Mouse (Mus musculus) MEL (cell line): Measurements from ENCODE around the gene Hoxc5. TPM values are rescaled to one million over a fixed set of nuclear protein-coding genes. Genes with fewer than 3 reads are reported as not detected.

Experiments
- DNase-seq: peaks from one replicate; pipeline ENCODE4 v3.0.0; 2011; ENCODE audit warnings: low read depth, low spot score
- H3K27ac ChIP-seq: 2 replicates; pipeline ENCODE4 v1.5.1; 2012; ENCODE audit warnings: low read depth, mild to moderate bottlenecking, control low read depth, low read length, moderate library complexity; ENCODE audit not compliant: control insufficient read depth
- H3K27me3 ChIP-seq, 2 experiments: fragments of 150-350 bp in 1 of 2; sonication (generic) in 1 of 2; 2 replicates each; pipeline ENCODE4 v1.6.1; 2012; ENCODE audit warnings: low read length in 2 of 2, mild to moderate bottlenecking in 2 of 2, improper control_type of control experiment in 1 of 2, moderate library complexity in 1 of 2; ENCODE audit not compliant: insufficient read depth in 2 of 2, control insufficient read depth in 1 of 2
- H3K36me3 ChIP-seq, 2 experiments: 2 replicates each; pipeline ENCODE4 v1.6.1; 2012 to 2014; ENCODE audit warnings: low read length in 2 of 2, improper control_type of control experiment in 1 of 2, inconsistent platforms in 1 of 2, mild to moderate bottlenecking in 1 of 2; ENCODE audit not compliant: insufficient read depth in 2 of 2, control insufficient read depth in 1 of 2
- H3K4me1 ChIP-seq, 2 experiments: fragments of 150-350 bp in 1 of 2; sonication (generic) in 1 of 2; 2 replicates each; pipeline ENCODE4 v1.6.1; 2012; ENCODE audit warnings: low read length in 2 of 2, improper control_type of control experiment in 1 of 2, mild to moderate bottlenecking in 1 of 2; ENCODE audit not compliant: insufficient read depth in 2 of 2, control insufficient read depth in 1 of 2
- H3K4me3 ChIP-seq, 2 experiments: fragments of 150-350 bp in 1 of 2; sonication (generic) in 1 of 2; 2 replicates each; pipeline ENCODE4 v1.5.1; 2012; ENCODE audit warnings: low read depth in 2 of 2, low read length in 2 of 2, mild to moderate bottlenecking in 2 of 2, moderate library complexity in 2 of 2, control low read depth in 1 of 2, improper control_type of control experiment in 1 of 2; ENCODE audit not compliant: control insufficient read depth in 1 of 2, insufficient read depth in 1 of 2
- H3K79me2 ChIP-seq: 2 replicates; pipeline ENCODE4 v1.6.1; 2012; ENCODE audit warnings: mild to moderate bottlenecking, low read length, moderate library complexity; ENCODE audit not compliant: control insufficient read depth, poor library complexity, insufficient read depth
- H3K9ac ChIP-seq: 2 replicates; pipeline ENCODE4 v1.6.1; 2012; ENCODE audit warnings: low read depth, mild to moderate bottlenecking, control low read depth, low read length, moderate library complexity; ENCODE audit not compliant: control insufficient read depth, poor library complexity, severe bottlenecking
- H3K9me3 ChIP-seq: fragments of 150-350 bp; sonication (generic); replicated peaks from 2 replicates; pipeline ENCODE4 v1.6.1; 2012; ENCODE audit warnings: mild to moderate bottlenecking, low read length, improper control_type of control experiment, moderate library complexity; ENCODE audit not compliant: insufficient read depth
- BHLHE40 ChIP-seq: IDR thresholded peaks from 2 replicates; pipeline ENCODE4 v1.6.1; 2012; ENCODE audit warnings: low read depth, mild to moderate bottlenecking, inconsistent platforms, low read length, improper control_type of control experiment, borderline replicate concordance
- CHD1 ChIP-seq: IDR thresholded peaks from 2 replicates; pipeline ENCODE4 v1.6.1; 2012; ENCODE audit warnings: low read depth, mild to moderate bottlenecking, inconsistent platforms, low read length, improper control_type of control experiment
- CHD2 ChIP-seq: IDR thresholded peaks from 2 replicates; pipeline ENCODE4 v1.6.1; 2011; ENCODE audit warnings: low read length, improper control_type of control experiment
- CTCF ChIP-seq, 3 experiments: IDR thresholded peaks in 2 of 3; conservative IDR thresholded peaks in 1 of 3; 2 replicates each; pipeline ENCODE4 v1.5.1; 2011 to 2012; ENCODE audit warnings: low read length in 3 of 3, low read depth in 2 of 3, mild to moderate bottlenecking in 2 of 3, improper control_type of control experiment in 1 of 3, inconsistent platforms in 1 of 3, mixed read lengths in 1 of 3, moderate library complexity in 1 of 3; ENCODE audit not compliant: control insufficient read depth in 1 of 3, insufficient read depth in 1 of 3, poor library complexity in 1 of 3, severe bottlenecking in 1 of 3
- GABPA ChIP-seq: IDR thresholded peaks from 2 replicates; pipeline ENCODE4 v1.6.1; 2012; ENCODE audit warnings: low read depth, mild to moderate bottlenecking, inconsistent platforms, low read length, improper control_type of control experiment, moderate library complexity
- HCFC1 ChIP-seq: IDR thresholded peaks from 2 replicates; pipeline ENCODE4 v1.6.1; 2012; ENCODE audit warnings: low read depth, mild to moderate bottlenecking, inconsistent platforms, low read length, improper control_type of control experiment, moderate library complexity
- MAX ChIP-seq: IDR thresholded peaks from 2 replicates; pipeline ENCODE4 v1.6.1; 2011; ENCODE audit warnings: low read length, improper control_type of control experiment
- MAZ ChIP-seq: IDR thresholded peaks from 2 replicates; pipeline ENCODE4 v1.6.1; 2012; ENCODE audit warnings: low read depth, mild to moderate bottlenecking, inconsistent platforms, low read length, improper control_type of control experiment
- MEF2A ChIP-seq: IDR thresholded peaks from 2 replicates; pipeline ENCODE4 v1.6.1; 2014; ENCODE audit warnings: low read depth, mild to moderate bottlenecking, inconsistent platforms, low read length, improper control_type of control experiment; ENCODE audit not compliant: poor library complexity, insufficient replicate concordance, severe bottlenecking; ENCODE audit errors: extremely low read depth
- MYB ChIP-seq: IDR thresholded peaks from 2 replicates; pipeline ENCODE4 v1.6.1; 2011; ENCODE audit warnings: mild to moderate bottlenecking, low read depth, low read length, improper control_type of control experiment
- MYC ChIP-seq: IDR thresholded peaks from 2 replicates; pipeline ENCODE4 v1.6.1; 2011; ENCODE audit warnings: low read depth, mild to moderate bottlenecking, low read length, improper control_type of control experiment, moderate library complexity
- POLR2A ChIP-seq, 2 experiments: IDR thresholded peaks; 2 replicates each; pipeline ENCODE4 v1.6.1; 2011 to 2012; ENCODE audit warnings: low read length in 2 of 2, mild to moderate bottlenecking in 2 of 2, control low read depth in 1 of 2, improper control_type of control experiment in 1 of 2, low read depth in 1 of 2, moderate library complexity in 1 of 2; ENCODE audit not compliant: control insufficient read depth in 1 of 2, insufficient read depth in 1 of 2, poor library complexity in 1 of 2
- POLR2AphosphoS2 ChIP-seq: IDR thresholded peaks from 2 replicates; pipeline ENCODE4 v1.6.1; 2011; ENCODE audit warnings: low read length, improper control_type of control experiment
- POLR2AphosphoS5 ChIP-seq: IDR thresholded peaks from 2 replicates; pipeline ENCODE4 v1.6.1; 2012; ENCODE audit warnings: low read depth, borderline replicate concordance, mild to moderate bottlenecking, inconsistent platforms, low read length, moderate library complexity, mixed read lengths
- RCOR1 ChIP-seq: IDR thresholded peaks from 2 replicates; pipeline ENCODE4 v1.6.1; 2012; ENCODE audit warnings: low read depth, mild to moderate bottlenecking, inconsistent platforms, low read length, improper control_type of control experiment
- TBP ChIP-seq: IDR thresholded peaks from 2 replicates; pipeline ENCODE4 v1.8.0; 2011; ENCODE audit warnings: low read depth, low read length, improper control_type of control experiment
- TCF12 ChIP-seq: IDR thresholded peaks from 2 replicates; pipeline ENCODE4 v1.6.1; 2014; ENCODE audit warnings: low read depth, mild to moderate bottlenecking, inconsistent platforms, low read length, improper control_type of control experiment, moderate library complexity
- UBTF ChIP-seq: IDR thresholded peaks from 2 replicates; pipeline ENCODE4 v1.6.1; 2012; ENCODE audit warnings: low read depth, mild to moderate bottlenecking, inconsistent platforms, low read length, improper control_type of control experiment, moderate library complexity, borderline replicate concordance; ENCODE audit not compliant: insufficient read depth
- USF2 ChIP-seq, 2 experiments: IDR thresholded peaks; 2 replicates each; pipeline ENCODE4 v1.6.1; 2011 to 2012; ENCODE audit warnings: improper control_type of control experiment in 2 of 2, low read length in 2 of 2, borderline replicate concordance in 1 of 2, inconsistent platforms in 1 of 2, low read depth in 1 of 2, mild to moderate bottlenecking in 1 of 2; ENCODE audit not compliant: insufficient read depth in 1 of 2
- ZMIZ1 ChIP-seq: IDR thresholded peaks from 2 replicates; pipeline ENCODE4 v1.6.1; 2012; ENCODE audit warnings: low read depth, mild to moderate bottlenecking, inconsistent platforms, low read length, improper control_type of control experiment, moderate library complexity
- ZNF384 ChIP-seq: IDR thresholded peaks from 2 replicates; pipeline ENCODE4 v1.6.1; 2012; ENCODE audit warnings: low read depth, mild to moderate bottlenecking, inconsistent platforms, low read length, improper control_type of control experiment
- polyA plus RNA-seq, 2 experiments: library from polyadenylated mRNA; stranded (reverse) in 1 of 2; unstranded in 1 of 2; fragments of >175 nt in 1 of 2; fragments of >200 nt in 1 of 2; gene quantifications; 2 replicates each; pipeline versions ENCODE4 v1.2.1 to v1.2.4; 2012; ENCODE audit warnings: low replicate concordance in 2 of 2, low read depth in 1 of 2; ENCODE audit not compliant: insufficient read length in 2 of 2, insufficient read depth in 1 of 2, missing spikeins in 1 of 2
- total RNA-seq: library from RNA; depleted of rRNA; stranded (reverse); fragments of 300-350 nt; gene quantifications from 2 replicates; pipeline ENCODE4 v1.2.3, GENCODE M21; 2012

Hoxc5 gene
- total and polyA plus RNA-seq, 3 experiments, result 0.46 to 3.0 TPM; not detected in 1

DNA sequence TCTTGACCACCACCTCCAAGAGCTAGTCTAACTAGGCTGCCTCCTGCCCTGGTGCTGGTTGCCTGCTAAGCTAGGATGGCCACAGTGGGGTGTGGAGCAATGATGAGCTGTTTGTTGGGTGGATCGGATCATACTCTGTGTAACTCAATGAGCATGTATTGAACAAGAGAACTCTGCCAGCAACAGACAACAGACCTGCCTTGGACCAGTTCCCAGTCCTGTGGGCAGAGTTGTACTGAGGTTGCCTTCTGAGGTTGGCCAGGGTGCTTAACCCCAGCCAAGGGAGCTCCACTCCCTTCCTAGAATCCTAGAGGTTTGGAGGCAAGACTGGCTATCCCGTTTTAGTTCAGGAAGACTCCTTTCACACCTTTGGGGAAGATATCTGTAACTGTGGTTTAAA, 89.2 kb downstream of the Hoxc5 start:
- no peak overlapping the region for H3K27ac ChIP-seq
- H3K36me3 ChIP-seq, result peaks cover 0 to 8% of the 10 kb centered on the region in 2 experiments; a peak in 2 of 4 replicates
- H3K9me3 ChIP-seq, result no peaks in the 10 kb centered on the region
- H3K27me3 ChIP-seq, result no peaks in the 10 kb centered on the region
- H3K9ac ChIP-seq, result no peak overlapping the region
- H3K4me1 ChIP-seq, result peaks cover 2 to 4% of the 10 kb centered on the region in 2 experiments
- H3K79me2 ChIP-seq, result no peaks in the 10 kb centered on the region
- no peak overlapping the region for H3K4me3 ChIP-seq
- TF ChIP-seq TBP (no peak), MAX (no peak), HCFC1 (no peak), MYB (no peak), ZMIZ1 (no peak), CHD1 (no peak)
- no peak for DNase-seq

DNA sequence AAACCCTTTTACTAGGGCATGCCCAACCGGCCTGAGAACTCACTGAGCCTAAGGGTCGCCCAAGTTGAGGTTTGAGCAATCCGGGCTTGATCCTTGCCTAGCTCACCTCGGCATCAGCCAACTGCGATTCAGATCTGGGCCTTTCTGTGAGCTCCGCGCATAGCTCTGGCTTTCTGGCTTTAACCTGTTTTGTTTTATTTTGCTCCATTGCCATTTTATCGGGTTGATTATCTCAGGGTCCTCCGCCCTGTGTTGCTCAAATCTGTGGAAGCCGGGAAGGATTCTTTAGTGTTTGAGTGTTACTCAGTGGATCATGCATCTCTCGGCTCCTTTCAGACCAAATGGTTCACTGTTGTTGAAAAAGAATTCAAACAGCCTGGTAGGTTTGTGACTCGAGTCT, 91.5 kb downstream of the Hoxc5 start:
- Histone ChIP-seq H3K4me1 (no peaks in the 10 kb centered on the region; a peak in 1 of 4 replicates), H3K27ac (no peak overlapping the region), H3K9me3 (no peaks in the 10 kb centered on the region), H3K27me3 (no peaks in the 10 kb centered on the region), H3K36me3 (peaks cover 0 to under 1% of the 10 kb centered on the region in 2 experiments; a peak in 2 of 4 replicates), H3K79me2 (no peaks in the 10 kb centered on the region), H3K9ac (no peak overlapping the region), H3K4me3 (no peak overlapping the region)
- DNase-seq, result no peak
- TF ChIP-seq POLR2AphosphoS2 (no peak), BHLHE40 (no peak), CTCF (IDR thresholded peaks at IDR 0.05 in 2 of 3, conservative IDR thresholded peaks at IDR 0.05 in 1 of 3; ENCODE audit: control insufficient read depth in 1 of 3, insufficient read depth in 1 of 3, low read depth in 2 of 3, low read length in 3 of 3, poor library complexity in 1 of 3, severe bottlenecking in 1 of 3) (no peak)

DNA sequence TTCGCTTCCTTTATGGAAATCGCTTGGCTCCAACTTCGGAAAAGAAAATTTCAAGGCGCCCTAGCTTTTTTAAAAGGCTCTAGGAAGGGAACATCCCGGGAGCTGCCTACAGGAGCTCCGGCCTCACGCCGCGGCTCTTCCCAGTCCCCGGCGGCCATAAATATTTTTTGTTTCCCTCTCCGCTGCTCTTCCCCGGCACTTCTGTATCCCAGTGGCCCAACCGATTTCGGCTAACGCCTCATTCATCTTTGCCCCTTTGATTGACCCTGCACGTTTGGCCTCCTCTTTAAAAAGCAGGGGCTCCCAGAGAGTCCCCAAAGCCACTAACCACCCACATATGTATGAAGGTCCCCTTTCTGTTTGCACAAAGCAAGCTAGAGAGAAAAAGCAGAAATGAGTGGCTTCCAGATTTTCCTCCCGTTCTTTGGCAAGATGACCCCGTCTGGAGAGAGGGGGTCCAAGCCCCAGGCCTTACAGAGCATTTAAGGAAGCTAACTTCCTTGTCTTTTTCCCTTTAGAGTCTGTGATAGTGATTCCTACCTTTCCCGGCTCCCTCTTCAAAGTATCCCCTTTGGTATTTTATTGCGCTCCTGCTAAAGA, 92.2 kb downstream of the Hoxc5 start:
- Histone ChIP-seq H3K9ac (no peak overlapping the region), H3K27me3 (no peaks in the 10 kb centered on the region), H3K79me2 (no peaks in the 10 kb centered on the region), H3K9me3 (no peaks in the 10 kb centered on the region), H3K4me3 (no peak overlapping the region), H3K27ac (no peak overlapping the region), H3K4me1 (no peaks in the 10 kb centered on the region), H3K36me3 (no peaks in the 10 kb centered on the region)
- no peak for DNase-seq
- TF ChIP-seq CTCF (IDR thresholded peaks at IDR 0.05 in 2 of 3, conservative IDR thresholded peaks at IDR 0.05 in 1 of 3; ENCODE audit: control insufficient read depth in 1 of 3, insufficient read depth in 1 of 3, low read depth in 2 of 3, low read length in 3 of 3, poor library complexity in 1 of 3, severe bottlenecking in 1 of 3) (no peak), MYC (no peak), TCF12 (no peak), USF2 (IDR thresholded peaks at IDR 0.05; ENCODE audit: borderline replicate concordance in 1 of 2, insufficient read depth in 1 of 2, low read depth in 1 of 2, low read length in 2 of 2) (no peak), POLR2AphosphoS5 (no peak), MYB (no peak), POLR2AphosphoS2 (no peak), GABPA (no peak), CHD2 (no peak), POLR2A (IDR thresholded peaks at IDR 0.05; ENCODE audit: control insufficient read depth in 1 of 2, insufficient read depth in 1 of 2, low read depth in 1 of 2, low read length in 2 of 2, poor library complexity in 1 of 2) (no peak), RCOR1 (no peak), BHLHE40 (no peak), MEF2A (no peak), CHD1 (no peak), UBTF (no peak), ZNF384 (no peak), ZMIZ1 (no peak), MAZ (no peak)
